Mouse (Mus musculus): Measurements from ENCODE around the gene Ppil2. TPM values are rescaled to one million over a fixed set of nuclear protein-coding genes. Genes with fewer than 3 reads are reported as not detected.

Gene Ppil2
- total RNA-seq (2021) = 10 to 100 TPM; 83.4 to 97.0 TPM
- long read RNA-seq, experiment 1, transcript Ppil2-209 (20 exons, 3,088 nt) = major isoform, 75 of 153 reads
- long read RNA-seq, experiment 1, transcript Ppil2-201 (21 exons, 2,333 nt) = minor isoform, 41 of 153 reads
- long read RNA-seq, experiment 1, partial matches to known transcripts = 2 of 153 reads
- long read RNA-seq, experiment 1, other reads (novel, unspliced or antisense) = 29 of 153 reads
- long read RNA-seq, experiment 2, transcript Ppil2-201 (21 exons, 2,333 nt) = minor isoform, 8 of 37 reads
- long read RNA-seq, experiment 2, transcript Ppil2-209 (20 exons, 3,088 nt) = major isoform, 21 of 37 reads
- long read RNA-seq, experiment 2, partial matches to known transcripts = 3 of 37 reads
- long read RNA-seq, experiment 2, other reads (novel, unspliced or antisense) = 4 of 37 reads

DNA sequence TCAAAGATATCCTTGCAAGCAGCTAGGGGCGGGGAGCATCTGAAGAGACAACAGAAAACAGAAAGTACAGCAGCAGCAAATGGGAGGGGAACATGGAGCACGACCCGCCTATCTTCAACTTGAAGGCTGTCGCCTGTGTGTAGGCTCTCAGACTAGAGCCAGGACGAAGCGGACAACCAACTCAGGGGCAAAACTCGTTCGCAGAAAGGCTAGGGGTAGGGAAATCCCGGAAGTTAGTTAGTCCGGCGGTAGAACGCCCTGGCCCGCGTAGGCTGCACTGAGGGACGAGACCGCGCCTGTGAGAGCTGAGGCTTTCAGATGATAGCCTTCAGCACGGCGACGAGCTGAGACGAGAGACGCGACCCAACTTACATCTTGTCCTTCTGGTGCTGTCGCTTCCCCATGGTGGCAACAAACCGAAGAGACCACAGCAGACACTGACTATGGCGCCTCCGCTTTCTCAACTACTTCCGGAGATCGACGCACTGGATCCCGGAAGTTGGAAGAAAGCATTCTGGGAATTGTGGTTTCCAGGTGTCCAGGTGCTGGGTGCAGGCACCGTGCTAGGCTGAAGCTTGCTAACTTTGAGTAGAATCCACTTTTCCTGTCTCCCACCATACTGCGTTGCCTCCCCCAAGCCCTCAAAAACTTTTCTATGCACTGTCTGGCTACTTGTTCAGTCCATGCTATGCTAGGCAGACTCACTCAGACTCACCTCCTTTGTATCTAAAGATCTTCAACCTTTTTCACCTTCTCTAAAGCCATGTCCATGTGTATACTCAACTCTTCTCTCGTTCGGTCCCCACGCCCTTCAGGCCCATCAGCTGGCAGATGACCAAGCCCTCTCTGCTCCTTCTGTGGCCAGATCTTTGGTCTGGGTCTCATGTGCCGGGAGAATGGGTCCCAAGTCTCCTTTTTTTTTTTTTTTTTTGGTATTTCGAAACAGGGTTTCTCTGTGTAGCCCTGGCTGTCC lies at the start of gene Ppil2:
Gene Ppil2 (minus strand): TSS at position 487 of the 973 bp plus-strand sequence.
- peak; percentile 70 to 77 for DNase-seq

DNA sequence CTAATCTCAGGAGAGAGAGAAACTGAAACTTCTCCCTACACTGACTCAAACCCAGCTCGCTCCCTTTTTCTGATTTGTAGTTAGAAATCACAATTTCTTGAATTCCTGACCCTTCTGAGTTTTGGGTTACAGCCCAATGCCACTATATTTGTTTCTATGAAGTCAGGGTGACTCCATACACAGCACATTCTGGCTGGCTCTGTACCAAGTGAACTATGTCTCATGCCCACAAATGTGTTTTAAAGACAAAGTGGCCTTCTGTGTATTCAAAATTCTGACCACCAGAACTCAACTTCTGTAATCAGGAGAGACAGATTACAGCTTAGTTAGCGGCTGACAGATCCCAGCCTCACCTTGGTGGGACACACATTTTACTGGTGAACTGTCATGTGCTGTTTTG lies 43.3 kb upstream of the Ppil2 start:
- peak; percentile 42 to 53 for DNase-seq

DNA sequence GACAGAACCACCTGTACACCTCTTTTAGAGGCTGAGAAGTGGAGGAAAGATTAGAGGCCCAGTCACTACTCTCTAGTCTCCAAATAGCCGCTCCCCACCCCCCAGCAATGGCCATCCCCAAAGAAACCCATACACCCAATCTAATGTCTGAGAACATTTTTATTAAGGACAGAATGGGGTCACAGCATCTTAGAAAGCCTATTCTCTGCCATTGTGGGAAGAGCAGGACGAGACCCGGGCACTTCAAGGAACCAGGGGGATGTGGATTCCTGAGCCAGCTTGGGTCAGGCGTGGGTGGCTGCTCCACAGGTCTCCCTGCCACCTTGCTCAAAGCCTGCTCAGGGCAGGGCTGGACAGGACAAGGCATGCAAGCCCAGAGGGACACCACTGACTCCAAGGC lies 40.8 kb upstream of the Ppil2 start:
- no peak for DNase-seq

DNA sequence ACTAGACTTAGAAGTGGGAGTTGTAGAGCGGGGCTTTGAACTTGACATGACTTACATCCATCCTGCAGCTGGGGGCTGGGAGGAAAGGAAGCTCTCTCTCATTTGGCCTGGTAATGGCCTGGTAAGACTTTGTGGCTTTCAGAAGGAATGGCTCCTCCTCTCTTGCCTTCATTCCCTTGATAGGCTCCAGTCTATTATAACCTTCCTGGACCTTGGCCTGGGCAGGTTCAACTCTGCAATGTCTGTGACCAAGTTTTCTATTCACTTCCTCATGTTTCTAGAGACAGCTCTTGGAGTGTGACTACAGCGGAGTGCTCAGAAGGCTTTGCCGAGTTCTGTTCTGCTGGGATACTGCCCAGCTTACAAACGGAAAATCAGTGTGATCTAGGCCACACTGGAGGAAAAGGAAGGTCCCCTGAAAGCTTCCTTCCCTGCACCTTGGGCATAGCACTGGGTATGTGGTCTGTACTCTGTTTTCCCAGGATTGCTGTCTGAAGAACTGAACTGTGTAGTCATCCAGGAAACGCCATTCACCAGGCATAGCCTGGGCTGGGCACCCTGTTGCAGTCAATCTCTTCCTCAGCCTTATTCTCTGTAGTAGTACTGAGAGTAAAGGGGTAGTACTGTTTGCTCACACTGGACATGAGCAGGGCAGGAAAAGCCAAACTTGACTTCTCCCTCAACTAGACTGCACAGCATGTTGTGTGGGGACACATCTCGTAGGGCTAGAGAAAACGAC lies 39.6 kb upstream of the Ppil2 start:
- no peak for DNase-seq

DNA sequence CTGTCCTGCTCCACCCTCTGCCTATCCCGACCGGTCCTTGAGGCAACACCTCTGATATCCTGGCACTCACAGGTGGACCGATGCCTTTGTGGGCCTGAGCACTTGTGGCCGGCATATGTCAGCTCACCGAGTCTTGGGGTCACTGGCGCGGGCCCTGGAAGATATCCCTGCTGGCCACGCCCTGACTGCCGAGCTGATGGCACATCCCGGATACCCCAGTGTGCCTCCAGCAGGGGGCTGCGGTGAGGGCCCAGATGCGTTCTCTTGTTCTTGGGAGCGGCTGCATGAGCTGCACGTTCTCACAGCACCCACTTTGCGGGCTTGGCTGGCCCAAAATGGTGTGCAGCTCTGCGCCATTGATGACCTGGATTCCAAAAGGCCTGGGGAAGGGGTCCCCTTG lies 37.0 kb upstream of the Ppil2 start:
- no peak for DNase-seq

DNA sequence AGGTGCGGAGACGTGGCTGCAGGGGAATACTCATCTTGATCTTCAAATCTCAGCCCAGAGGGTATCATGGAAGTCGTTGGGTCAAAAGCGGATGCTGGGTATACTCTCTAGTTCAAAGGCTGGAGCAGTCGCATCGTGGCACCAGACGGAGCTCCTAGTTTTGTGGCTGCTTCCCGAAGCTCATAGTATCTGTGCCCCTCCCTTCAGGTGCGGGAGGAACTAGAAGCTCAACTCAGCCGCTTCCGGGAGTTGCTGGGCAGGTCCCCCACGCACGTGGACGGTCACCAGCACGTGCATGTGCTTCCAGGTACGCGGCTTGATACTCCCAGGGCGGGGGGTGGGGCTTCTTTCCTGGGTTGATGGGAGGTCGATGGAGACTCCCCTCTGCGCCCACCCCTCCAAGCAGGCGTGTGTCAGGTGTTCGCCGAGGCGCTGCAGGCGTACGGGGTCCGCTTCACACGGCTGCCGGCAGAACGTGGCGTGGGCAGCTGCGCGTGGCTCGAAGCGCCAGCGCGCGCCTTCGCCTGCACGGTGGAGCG lies 36.4 kb upstream of the Ppil2 start:
- no peak for DNase-seq

DNA sequence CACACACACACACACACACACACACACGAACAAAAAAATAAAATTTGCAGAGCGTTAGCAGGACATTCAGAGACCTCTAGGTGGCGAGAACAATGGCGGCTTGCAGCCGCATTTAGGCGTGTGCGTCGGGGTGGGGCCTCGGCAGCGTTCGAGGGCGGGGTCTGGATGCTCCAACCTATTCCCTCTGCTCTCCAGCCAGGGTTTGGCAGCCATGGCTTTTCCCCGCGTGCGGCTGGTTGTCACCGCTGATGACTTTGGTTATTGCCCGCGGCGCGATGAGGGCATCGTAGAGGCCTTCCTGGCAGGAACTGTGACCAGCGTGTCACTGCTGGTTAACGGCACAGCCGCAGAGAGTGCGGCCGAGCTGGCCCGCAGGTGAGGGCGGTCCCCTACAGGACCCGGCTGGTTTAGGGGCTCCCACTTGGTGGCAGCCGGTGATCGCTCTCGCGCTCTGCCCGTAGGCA lies 35.7 kb upstream of the Ppil2 start, which contains the start of gene Ccdc116:
Gene Ccdc116 (minus strand): TSS at position 458 of the 464 bp plus-strand sequence.
- peak; percentile 86 to 89 for DNase-seq

DNA sequence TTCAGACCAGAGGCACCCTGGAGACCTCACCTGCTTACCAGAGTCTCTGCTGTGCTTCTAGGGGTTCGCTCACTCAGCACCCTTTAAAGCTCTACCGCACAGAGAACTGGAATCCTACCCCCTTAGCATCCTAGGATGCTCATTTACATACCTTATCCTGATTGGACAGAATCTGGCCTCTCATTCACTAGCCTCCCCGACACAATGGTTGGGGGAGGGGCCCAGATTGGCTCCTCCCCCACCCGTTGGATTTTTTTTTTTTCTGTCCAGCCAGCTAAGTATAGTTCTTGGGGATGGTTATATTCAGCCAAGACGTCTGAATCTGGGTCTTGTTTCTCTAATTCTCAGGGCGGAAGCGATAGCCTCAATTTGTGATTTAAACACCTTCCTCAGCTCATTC lies 33.3 kb upstream of the Ppil2 start, which contains the start of gene Ydjc:
Gene Ydjc (plus strand): TSS at position 283 of the 400 bp plus-strand sequence.
- no peak for DNase-seq

DNA sequence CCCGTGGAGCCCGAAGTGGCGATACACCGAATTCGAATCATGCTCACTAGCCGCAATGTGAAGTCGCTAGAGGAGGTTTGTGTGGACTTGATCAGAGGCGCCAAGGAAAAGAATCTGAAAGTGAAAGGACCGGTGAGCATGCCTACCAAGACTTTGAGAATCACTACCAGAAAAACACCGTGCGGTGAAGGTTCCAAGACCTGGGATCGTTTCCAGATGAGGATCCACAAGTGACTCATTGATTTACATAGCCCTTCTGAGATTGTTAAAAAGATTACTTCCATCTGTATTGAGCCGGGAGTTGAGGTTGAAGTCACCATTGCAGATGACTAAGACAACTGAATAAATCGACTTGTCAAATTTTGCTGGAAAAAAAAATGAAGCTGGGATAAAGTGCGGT lies 26.3 kb upstream of the Ppil2 start:
- DNase-seq = no peak

DNA sequence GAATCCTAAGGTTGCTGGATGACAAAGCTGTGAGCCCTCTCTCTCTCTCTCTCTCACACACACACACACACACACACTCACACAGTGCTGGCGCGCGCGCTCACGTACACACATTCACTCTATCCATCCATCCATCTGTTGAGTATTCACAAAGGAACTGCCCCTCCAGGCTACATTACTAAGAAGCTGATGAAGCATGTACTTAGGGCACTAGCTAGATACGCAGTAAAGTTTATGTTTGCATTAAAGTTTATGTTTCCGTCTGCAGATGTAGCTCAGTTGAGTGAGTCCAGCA lies 21.8 kb upstream of the Ppil2 start:
- no peak for DNase-seq

DNA sequence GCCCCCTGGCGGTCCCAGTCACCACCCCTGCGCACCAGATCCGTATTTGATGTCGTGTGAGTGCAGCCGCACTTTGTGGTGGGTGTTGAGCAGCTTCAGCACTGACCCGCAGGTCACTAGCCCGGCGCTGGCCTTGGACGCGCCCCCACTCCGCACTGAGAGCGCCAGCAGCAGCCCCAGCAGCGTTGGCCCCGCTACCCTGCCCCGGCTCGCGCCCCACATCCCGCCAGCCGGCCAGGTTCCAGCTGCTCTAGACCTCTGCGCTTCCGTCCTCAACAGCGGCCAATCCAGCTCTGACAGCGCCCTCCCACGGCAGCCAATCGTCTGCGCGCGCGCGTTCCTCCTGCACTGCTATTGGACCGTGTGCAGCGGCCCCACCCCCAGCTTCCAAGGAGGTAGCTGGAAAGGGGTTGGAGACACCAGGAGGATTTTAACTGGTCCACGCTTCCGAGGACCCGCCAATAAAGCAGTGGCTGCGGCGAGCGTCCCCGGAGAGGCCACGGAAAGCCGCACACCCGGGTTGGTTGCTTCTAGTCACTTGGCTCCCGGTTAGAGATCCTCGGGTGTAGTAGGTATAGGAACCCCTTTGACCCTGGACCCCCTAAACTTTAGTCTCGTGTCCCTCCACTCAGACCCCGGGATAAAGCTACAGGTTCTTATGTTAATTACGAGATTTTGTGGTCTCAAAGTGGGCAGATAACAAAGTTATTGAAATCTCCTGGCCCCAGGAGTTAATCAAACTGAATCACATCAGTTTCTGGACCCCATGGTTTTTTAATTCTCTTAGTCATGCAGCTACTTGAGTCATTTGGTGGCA lies 21.2 kb upstream of the Ppil2 start, which contains the start of gene Sdf2l1:
Gene Sdf2l1 (minus strand): TSS at position 295 of the 817 bp plus-strand sequence.
- peak; percentile 97 to 98 for DNase-seq

DNA sequence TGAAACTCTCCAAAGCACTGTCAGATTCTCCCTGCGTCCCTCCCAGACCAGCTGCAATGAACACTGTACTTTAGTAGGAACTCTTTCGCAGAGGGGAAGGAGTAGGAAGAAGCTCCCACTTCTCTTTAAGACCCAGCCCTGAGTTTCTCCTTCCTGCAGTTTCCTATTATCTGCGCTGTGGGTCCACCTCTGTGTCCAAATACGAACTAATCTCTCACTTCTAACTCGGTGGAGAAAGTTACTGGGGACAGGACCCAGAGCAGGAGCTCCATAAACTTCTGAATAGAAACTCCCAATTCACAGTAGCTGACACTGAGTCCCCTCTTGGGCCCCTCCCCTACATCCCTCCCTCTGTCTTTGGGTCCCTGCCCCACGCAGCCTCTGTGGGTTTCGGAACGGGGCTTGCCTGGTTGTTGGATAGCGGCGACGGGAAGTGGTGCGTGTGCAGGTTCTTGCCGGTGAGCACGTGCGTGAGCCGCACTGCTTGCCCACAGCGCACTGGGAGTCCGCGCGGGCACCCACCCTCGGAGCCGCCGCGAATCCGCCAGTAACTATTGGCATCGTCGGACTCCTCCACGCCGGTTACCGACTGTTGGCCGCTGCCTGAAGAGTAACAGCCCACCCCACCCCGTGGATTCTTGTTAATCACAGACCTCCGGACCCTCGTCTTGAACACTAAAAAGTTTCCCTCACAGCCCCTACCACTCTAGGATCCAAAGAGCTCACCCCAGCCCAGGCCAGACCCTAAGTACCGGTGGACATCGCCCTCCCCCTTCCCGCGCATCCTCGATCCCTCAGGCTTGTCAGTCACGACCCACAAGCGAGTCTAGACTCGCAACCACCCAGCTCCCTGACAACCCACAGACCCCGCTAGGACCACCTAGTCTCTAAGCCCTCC lies 20.4 kb upstream of the Ppil2 start:
- DNase-seq = peak in 1 of 2 experiments; percentile 21

DNA sequence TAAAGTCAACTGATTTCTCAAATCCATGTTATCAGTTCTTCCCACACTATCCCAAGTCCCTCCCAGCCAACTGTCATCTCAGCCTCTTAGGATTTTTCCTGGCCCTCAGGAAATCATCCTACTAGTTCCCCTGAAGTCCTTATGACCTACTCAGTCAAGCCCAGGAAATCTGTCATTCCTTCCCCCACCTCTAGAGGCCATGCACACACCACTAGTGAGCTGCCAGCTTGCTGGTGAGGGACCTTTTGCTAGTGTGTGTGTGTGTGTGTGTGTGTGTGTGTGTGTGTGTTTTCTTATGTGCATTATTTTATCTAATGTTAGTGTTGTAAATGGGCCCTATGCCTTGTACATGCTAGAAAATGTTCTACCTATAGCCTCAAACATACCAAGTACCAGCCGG lies 16.2 kb upstream of the Ppil2 start:
- peak; percentile 59 for DNase-seq

DNA sequence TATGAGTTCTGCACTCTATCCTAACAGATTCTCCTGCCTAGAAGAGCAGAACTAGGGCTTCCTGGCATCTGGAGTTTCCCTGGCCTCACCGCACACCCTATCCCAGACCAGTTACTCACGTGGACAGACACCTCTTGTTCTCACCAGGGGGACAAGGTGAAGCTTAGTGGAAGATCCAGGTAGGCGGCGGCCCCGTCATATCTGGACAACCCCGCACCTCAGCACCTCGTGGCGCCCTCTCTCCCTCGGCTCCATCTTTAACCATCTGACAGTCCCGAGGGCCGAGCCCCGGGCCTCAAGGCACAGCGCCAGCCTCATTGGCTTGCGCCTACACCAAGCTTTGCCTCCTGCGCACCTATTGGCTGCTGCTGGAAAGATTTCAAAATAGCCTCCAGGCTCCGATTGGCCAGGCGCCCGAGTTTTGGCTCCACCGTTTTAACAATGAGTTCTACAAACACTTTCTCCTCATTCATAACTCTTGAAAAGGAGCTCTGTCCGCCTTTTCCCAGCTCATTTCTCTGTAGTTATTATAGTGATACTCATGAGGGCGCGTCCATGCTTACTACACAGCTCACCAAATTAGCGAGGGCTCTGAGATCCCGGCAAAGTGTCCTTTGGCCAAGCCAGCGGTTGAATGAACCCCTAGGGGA lies 13.9 kb upstream of the Ppil2 start, which contains the start of gene 2610318N02Rik:
Gene 2610318N02Rik (minus strand): TSS at position 297 of the 650 bp plus-strand sequence.
- DNase-seq = peak; percentile 88

DNA sequence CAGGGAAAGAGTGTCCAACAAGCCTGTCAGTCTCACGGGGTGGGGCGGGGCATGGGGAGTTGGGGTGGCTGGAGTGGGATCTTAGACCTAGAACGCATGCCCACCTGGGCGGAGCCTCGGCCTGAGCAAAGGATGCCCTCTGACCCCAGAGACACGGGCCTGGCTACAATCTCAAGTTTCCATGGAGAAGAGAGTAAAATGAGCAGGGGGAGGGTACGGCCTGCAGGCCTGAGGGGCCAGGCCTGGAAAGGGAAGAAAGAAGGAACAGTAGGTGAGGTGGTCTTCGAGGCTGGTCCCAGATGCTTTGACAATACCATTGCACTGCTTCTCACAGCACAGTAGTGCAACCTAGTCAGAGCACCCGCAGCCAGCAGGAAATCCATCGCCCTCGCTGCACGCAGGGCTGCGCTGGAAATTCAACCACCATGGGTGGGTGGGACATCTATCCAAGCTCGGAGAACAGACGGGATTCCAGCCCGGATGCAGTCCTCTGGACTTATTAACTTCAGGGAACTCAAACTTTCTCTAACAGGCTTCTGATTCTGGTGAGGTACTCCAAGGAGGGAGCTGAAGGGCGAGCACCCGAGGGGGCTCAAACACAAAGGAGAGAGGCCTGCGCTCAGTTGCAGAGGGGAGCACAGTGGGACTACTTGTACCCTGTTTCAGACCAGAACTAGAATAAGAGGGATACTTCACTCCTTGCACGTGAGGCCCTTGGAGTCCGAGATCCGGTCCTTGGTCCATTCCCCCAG lies 13.2 kb upstream of the Ppil2 start:
- no peak for DNase-seq

DNA sequence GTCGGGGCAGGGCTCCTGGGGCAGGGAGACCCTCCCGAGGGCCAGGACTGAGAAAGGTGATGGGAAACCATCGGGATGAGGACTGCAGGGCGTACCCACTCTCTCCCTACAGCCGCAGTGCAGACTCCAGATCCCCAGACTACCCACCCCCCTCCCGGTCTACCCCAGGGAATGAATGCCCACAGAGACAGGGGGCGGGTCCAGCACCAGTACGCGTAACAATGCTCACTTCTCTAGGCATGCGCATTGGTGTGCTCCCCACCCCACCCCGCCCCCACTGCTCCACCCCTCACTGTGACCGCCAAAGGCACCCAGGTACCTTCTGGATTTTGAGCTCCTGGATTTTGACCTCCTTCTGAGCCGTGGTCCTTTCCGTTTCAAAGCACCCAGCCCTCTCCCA lies 10.5 kb upstream of the Ppil2 start:
- no peak for DNase-seq

DNA sequence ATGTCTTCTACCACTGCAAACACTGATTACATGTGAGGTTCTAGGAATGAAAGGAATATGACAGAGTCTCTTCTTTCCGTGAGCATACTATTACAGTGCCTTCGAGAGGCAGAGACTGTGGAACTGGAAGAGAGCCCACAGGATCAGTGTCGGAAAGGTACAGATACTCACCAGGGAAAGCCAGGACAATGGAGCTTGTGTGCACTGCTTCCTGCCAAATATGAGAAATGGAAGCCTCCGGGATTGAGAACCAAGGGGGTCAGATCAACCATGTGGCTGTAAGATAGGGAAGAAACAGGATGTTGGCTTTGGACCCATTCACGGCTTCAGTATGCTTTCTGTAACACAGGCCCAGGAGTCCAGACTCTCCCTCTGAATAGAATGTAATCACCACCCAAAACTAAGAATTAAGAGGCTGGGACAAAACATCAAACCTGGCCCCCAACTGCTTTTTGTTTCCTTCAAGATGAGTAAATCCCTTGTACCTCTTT lies 6.3 kb upstream of the Ppil2 start:
- no peak for DNase-seq

DNA sequence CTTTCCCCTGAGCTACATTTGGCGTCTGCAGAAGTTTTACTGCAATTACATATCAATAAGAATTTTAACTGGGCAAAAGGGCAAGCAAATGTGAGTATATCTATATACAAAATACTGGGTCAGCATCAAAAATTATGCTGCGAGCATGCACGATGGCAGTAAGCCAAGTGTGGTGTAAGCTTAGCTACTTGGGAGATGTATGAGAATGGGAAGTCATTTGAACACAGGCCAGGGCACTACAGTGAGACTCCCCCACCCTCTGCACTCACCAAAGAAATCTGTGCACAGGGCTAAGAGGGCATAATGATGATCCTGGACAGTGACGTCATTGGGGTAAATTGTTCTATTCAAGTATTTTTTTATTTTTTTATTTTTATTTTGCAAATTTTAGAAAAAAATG lies 6.5 kb downstream of the Ppil2 start:
- no peak for DNase-seq

All from adrenal gland, postnatal 36 days (tissue).